ENCODE assay signal across 20 mouse cellular contexts in genomic region chr14:27847291-27847690, GRCm38 (mm10).
DNase-seq lines count a peak whose midpoint lies in the region; ATAC-seq and TF ChIP-seq lines count a peak whose summit lies in the region.
"Had no signal": no experiment of that assay in that cellular context is flagged by ENCODE, and none has a peak within 500 bp of the region (broad histone marks: within the 10 kb centered on the region; RNA-seq: fewer than 3 reads in every experiment).

No protein-coding gene starts in this region.

- H3ac ChIP-seq in myocyte (ENCODE audit: control insufficient read depth, insufficient read length): no peak overlapping the region

- 42% methylated on average over 3 of the region's 3 CpGs for WGBS in kidney, adult 2 months
- WGBS in lung, embryonic 14.5 days: 73% methylated on average over 3 of the region's 3 CpGs

- ATAC-seq in lung, embryonic 14.5 days (ENCODE audit: insufficient read depth): no peak

- H3K9me3 ChIP-seq in lung, embryonic 14.5 days (ENCODE audit: low read depth, low read length): no peaks in the 10 kb centered on the region
- H3K9me3 ChIP-seq: forebrain, embryonic 10.5 days; limb, embryonic 15.5 days; neural tube, embryonic 12.5 days had no signal

- H3K4me3 ChIP-seq in kidney, adult 2 months (ENCODE audit: insufficient read depth, low read depth, low read length): no peak overlapping the region
- H3K4me3 ChIP-seq in lung, embryonic 14.5 days (ENCODE audit: low read depth, low read length): no peak overlapping the region
- H3K4me3 ChIP-seq in myocyte: no peak overlapping the region
- H3K4me3 ChIP-seq: forebrain, embryonic 10.5 days; limb, embryonic 15.5 days; neural tube, embryonic 12.5 days had no signal

- TF ChIP-seq POLR2A in kidney, adult 2 months (IDR thresholded peaks at IDR 0.05; ENCODE audit: low read depth, low read length): no peak
- TF ChIP-seq POLR2A in myocyte (IDR thresholded peaks at IDR 0.05; ENCODE audit: insufficient read length, low read depth): no peak

- no peaks in the 10 kb centered on the region for H3K79me2 ChIP-seq in myocyte (ENCODE audit: control insufficient read depth, insufficient read depth)

- H3K9ac ChIP-seq in lung, embryonic 14.5 days: no peak overlapping the region
- H3K9ac ChIP-seq: hindbrain, embryonic 14.5 days; limb, embryonic 15.5 days; neural tube, embryonic 12.5 days had no signal

- H3K4me1 ChIP-seq in kidney, adult 2 months (ENCODE audit: control insufficient read depth, insufficient read depth, low read length): peaks cover 2% of the 10 kb centered on the region; the same call in 1 of the 2 replicates
- no peaks in the 10 kb centered on the region for H3K4me1 ChIP-seq in lung, embryonic 14.5 days (ENCODE audit: insufficient read depth)
- H3K4me1 ChIP-seq: limb, embryonic 15.5 days; neural tube, embryonic 12.5 days had no signal

- H3K27ac ChIP-seq in kidney, adult 2 months (ENCODE audit: insufficient read depth, low read depth, low read length): no peak overlapping the region
- peak overlapping the region; percentile 36 for H3K27ac ChIP-seq in lung, embryonic 14.5 days (ENCODE audit: low read depth)
- H3K27ac ChIP-seq: forebrain, embryonic 10.5 days; hindbrain, embryonic 14.5 days; limb, embryonic 15.5 days; neural tube, embryonic 12.5 days had no signal

- no peaks in the 10 kb centered on the region for H3K27me3 ChIP-seq in kidney, adult 2 months (replicated peaks; ENCODE audit: control insufficient read depth, insufficient read depth, low read length)
- no peaks in the 10 kb centered on the region for H3K27me3 ChIP-seq in lung, embryonic 14.5 days (ENCODE audit: insufficient read depth, low read length)
- no peaks in the 10 kb centered on the region for H3K27me3 ChIP-seq in myocyte (ENCODE audit: control insufficient read depth, insufficient read depth, insufficient read length)
- H3K27me3 ChIP-seq: limb, embryonic 15.5 days; neural tube, embryonic 12.5 days had no signal

- H3K4me2 ChIP-seq in lung, embryonic 14.5 days: no peak overlapping the region
- H3K4me2 ChIP-seq in myocyte (ENCODE audit: low read depth): peak overlapping the region; percentile 20
- H3K4me2 ChIP-seq: hindbrain, embryonic 14.5 days; limb, embryonic 15.5 days; midbrain, embryonic 11.5 days; neural tube, embryonic 12.5 days had no signal

- TF ChIP-seq CTCF in kidney, adult 2 months (conservative IDR thresholded peaks at IDR 0.05; ENCODE audit: insufficient read depth, insufficient read length, low read depth, low read length): no peak
- no peak for TF ChIP-seq CTCF in lung, embryonic 14.5 days (IDR thresholded peaks at IDR 0.05; ENCODE audit: low read depth)

- H3K36me3 ChIP-seq in kidney, adult 2 months (ENCODE audit: control insufficient read depth, insufficient read depth, low read length): no peaks in the 10 kb centered on the region
- H3K36me3 ChIP-seq in lung, embryonic 14.5 days (ENCODE audit: insufficient read depth): no peaks in the 10 kb centered on the region
- no peaks in the 10 kb centered on the region for H3K36me3 ChIP-seq in myocyte (ENCODE audit: control insufficient read depth, insufficient read depth)
- H3K36me3 ChIP-seq: forebrain, embryonic 10.5 days; G1E; limb, embryonic 15.5 days; neural tube, embryonic 12.5 days had no signal

- peak; percentile 50 for DNase-seq in adrenal gland, adult 2 months
- DNase-seq in adrenal gland, postnatal 25 days: no peak
- peak; percentile 81 for DNase-seq in kidney, adult 2 months
- no peak for DNase-seq in kidney, postnatal 14 days
- no peak for DNase-seq in lung, embryonic 14.5 days
- DNase-seq in lung, postnatal 36 days: no peak
- DNase-seq: adrenal gland, adult 8-10 months; cerebellum, adult 2 months; cerebellum, postnatal 36 days; gastrocnemius, postnatal 10 days; heart, adult 11 months; heart, postnatal 36 days; thymus, postnatal 14 days had no signal

TF ChIP-seq in myocyte, 11 proteins besides CTCF, POLR2A, EP300 and RAD21:
- TF ChIP-seq MYOG (IDR thresholded peaks at IDR 0.05; ENCODE audit: control insufficient read depth in 1 of 3, insufficient read depth in 1 of 3, insufficient read length in 2 of 3, low read depth in 2 of 3): peak in 1 of 3 experiments; percentile 54
- TF ChIP-seq CEBPB (IDR thresholded peaks at IDR 0.05; ENCODE audit: insufficient read depth, poor library complexity, severe bottlenecking): no peak
- TF ChIP-seq TCF3 (IDR thresholded peaks at IDR 0.05; ENCODE audit: insufficient read length, low read depth): no peak
- TF ChIP-seq SRF (IDR thresholded peaks at IDR 0.05; ENCODE audit: control insufficient read depth, insufficient read length, low read depth): no peak
- no peak for TF ChIP-seq TCF12 (IDR thresholded peaks at IDR 0.05; ENCODE audit: insufficient read depth, poor library complexity, severe bottlenecking)
- peak; percentile 34 for TF ChIP-seq USF1 (IDR thresholded peaks at IDR 0.05; ENCODE audit: low read depth)
- no peak for TF ChIP-seq E2F4 (IDR thresholded peaks at IDR 0.05; ENCODE audit: insufficient read depth)
- TF ChIP-seq REST (IDR thresholded peaks at IDR 0.05; ENCODE audit: insufficient read depth, insufficient read length): no peak
- TF ChIP-seq MYOD1 (IDR thresholded peaks at IDR 0.05; ENCODE audit: control insufficient read depth in 1 of 3, insufficient read length in 2 of 3, low read depth in 2 of 3): peak in 1 of 3 experiments; percentile 34
- no peak for TF ChIP-seq MAX (IDR thresholded peaks at IDR 0.05; ENCODE audit: low read depth)
- no peak for TF ChIP-seq POLR2AphosphoS2 (IDR thresholded peaks at IDR 0.05; ENCODE audit: insufficient read length, low read depth)

Comparison
In these comparisons a context has a peak if more than half of its experiments do, and no peak if none do; other contexts are left out.
1. DNase-seq: peak in adrenal gland, adult 2 months (single experiment) and kidney, adult 2 months (single experiment); none in adrenal gland, postnatal 25 days (single experiment), kidney, postnatal 14 days (single experiment), lung, embryonic 14.5 days (single experiment) and lung, postnatal 36 days (single experiment).